Mouse (Mus musculus) hindbrain, embryonic 11.5 days (tissue): ENCODE measurements at regions not wholly inside any gene's neighbourhood (a gene's known extent, or its start where the extent isn't known, plus 50 kb on each side); places are given as distances from the start of the nearest gene placed in this dataset.

Experiments
- ATAC-seq: fragments of 200-750 bp; cut with Nextera tagmentation; 2 replicates; pipeline ENCODE4 v1.8.0; 2017; ENCODE audit warnings: mild to moderate bottlenecking, moderate TSS enrichment, moderate library complexity; ENCODE audit not compliant: low FRiP score
- DNase-seq: peaks from one replicate; pipeline ENCODE4 v3.0.0-alpha.2; 2015; ENCODE audit warnings: low spot score
- H3K27ac ChIP-seq: fragments of 300-500 bp; sonication (generic); 2 replicates; pipeline ENCODE4 v1.5.1; 2014; ENCODE audit warnings: mild to moderate bottlenecking, low read depth, low read length
- H3K27me3 ChIP-seq: fragments of 300-500 bp; sonication (generic); 2 replicates; pipeline ENCODE4 v1.6.1; 2014; ENCODE audit warnings: mild to moderate bottlenecking, low read length, moderate library complexity, mixed read lengths; ENCODE audit not compliant: control insufficient read depth, insufficient read depth
- H3K36me3 ChIP-seq: fragments of 300-500 bp; sonication (generic); 2 replicates; pipeline ENCODE4 v1.6.1; 2014; ENCODE audit warnings: mild to moderate bottlenecking, low read length, moderate library complexity, mixed read lengths; ENCODE audit not compliant: control insufficient read depth, insufficient read depth
- H3K4me1 ChIP-seq: fragments of 300-500 bp; sonication (generic); replicated peaks from 2 replicates; pipeline ENCODE4 v1.6.1; 2014; ENCODE audit warnings: low read length, mixed read lengths; ENCODE audit not compliant: control insufficient read depth, insufficient read depth
- H3K4me2 ChIP-seq: fragments of 300-500 bp; sonication (generic); replicated peaks from 2 replicates; pipeline ENCODE4 v1.6.1; 2014; ENCODE audit warnings: mild to moderate bottlenecking, low read depth, low read length
- H3K4me3 ChIP-seq: fragments of 300-500 bp; sonication (generic); 2 replicates; pipeline ENCODE4 v1.5.1; 2014; ENCODE audit warnings: low read depth, low read length
- H3K9ac ChIP-seq: fragments of 300-500 bp; sonication (generic); 2 replicates; pipeline ENCODE4 v1.6.1; 2014; ENCODE audit warnings: low read depth, low read length
- H3K9me3 ChIP-seq: fragments of 300-500 bp; sonication (generic); 2 replicates; pipeline ENCODE4 v1.6.1; 2016; ENCODE audit warnings: low read length; ENCODE audit not compliant: control insufficient read depth
- WGBS: fragments of 180-500 bp; shearing (Covaris S2); extraction: QIAGEN DNeasy Blood & Tissue Kit; methylation state at CpG from one replicate; pipeline ENCODE4 v1.1.7; 2014; 5-methylcytosine and 5-hydroxymethylcytosine counted together

DNA sequence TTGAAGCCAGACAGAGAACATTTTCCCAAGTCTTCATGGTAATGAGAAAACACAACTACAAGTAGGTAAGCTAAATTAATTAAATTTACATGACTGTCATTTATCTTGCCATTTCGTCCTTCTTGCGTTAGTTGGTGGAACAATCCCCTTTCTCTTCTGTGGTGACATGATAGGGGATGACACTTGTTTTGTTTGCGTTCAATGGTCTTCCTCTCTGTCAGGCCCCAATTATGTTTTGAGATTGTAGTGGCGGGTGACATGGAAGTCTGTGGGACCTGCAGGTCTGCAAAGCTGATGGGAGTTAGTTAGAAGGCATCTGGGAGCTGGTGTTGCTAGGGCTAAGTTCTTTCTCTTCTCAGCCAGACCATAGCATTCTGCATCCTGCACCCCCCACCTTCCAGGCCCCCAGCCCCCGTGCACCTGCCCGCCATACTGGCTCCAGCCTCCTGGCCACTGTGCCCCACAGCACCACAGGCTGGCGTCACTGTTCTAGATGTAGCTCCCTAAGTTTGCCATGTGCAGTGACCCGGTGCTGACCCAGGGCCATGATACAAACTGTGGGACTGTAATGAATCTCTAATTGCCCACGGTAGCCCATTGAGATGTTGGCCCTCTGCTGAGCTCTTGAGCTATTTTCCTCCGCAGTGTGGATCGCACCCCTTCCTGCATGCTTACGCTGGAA lies 528.7 kb downstream of the Sox2 start:
- H3K27ac ChIP-seq: no peak overlapping the region
- WGBS: 88% methylated on average over 12 of the region's 12 CpGs

DNA sequence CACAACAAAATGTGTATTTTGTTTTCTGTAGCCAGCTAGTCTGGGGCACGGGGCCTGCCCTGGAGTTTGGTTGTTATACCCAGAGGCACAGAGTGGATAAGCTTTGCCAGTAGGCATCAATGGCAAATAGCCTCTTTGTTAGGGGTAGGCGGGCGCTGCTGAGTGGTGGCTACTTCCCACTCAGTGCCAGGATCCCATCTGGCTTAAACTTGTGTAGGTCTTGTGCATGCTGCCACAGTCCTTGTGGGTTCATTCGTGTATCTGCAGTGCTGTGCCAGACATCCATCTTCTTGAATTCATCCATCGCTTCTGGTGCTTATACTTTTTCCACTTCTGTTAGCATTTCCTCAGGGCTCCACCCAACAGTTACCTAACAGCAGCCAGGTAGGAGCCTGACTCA lies 545.4 kb upstream of the Atp11b start:
- ATAC-seq: no peak
- no peak for DNase-seq
- WGBS: 91% methylated on average over 5 of the region's 5 CpGs
- H3K36me3 ChIP-seq: no peaks in the 10 kb centered on the region
- H3K9me3 ChIP-seq: no peaks in the 10 kb centered on the region
- no peak overlapping the region for H3K9ac ChIP-seq
- H3K27ac ChIP-seq: no peak overlapping the region
- H3K4me2 ChIP-seq: no peak overlapping the region
- no peaks in the 10 kb centered on the region for H3K4me1 ChIP-seq
- no peak overlapping the region for H3K4me3 ChIP-seq
- H3K27me3 ChIP-seq: no peaks in the 10 kb centered on the region

More for the DNA sequence above, 528.7 kb downstream of the Sox2 start:
- H3K4me2 ChIP-seq: no peak overlapping the region
- H3K36me3 ChIP-seq: no peaks in the 10 kb centered on the region
- DNase-seq (no peak), ATAC-seq (no peak)
- H3K27me3 ChIP-seq: no peaks in the 10 kb centered on the region
- H3K9me3 ChIP-seq: no peaks in the 10 kb centered on the region
- H3K4me3 ChIP-seq: no peak overlapping the region
- H3K4me1 ChIP-seq: no peaks in the 10 kb centered on the region
- H3K9ac ChIP-seq: no peak overlapping the region

DNA sequence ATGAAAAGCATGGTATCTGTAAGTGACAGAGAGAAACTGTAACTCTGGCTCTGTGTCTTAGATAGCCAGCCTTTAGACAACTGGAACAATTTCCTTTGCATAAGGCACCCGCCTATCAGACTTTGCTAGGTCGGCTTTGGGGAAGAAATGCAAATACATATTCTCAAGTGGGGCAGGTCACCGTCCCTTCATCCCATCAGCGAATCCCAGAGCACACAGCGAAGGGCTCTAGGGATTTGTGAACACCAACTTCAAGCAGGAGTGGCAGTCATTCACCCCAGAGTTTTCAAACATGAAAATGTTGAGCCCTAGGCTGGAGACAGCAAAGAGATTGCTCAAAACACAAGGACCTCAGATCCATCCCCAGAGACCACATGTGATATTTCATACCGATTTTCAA lies 534.5 kb upstream of the Atp11b start:
- ATAC-seq: no peak
- Histone ChIP-seq H3K27ac (no peak overlapping the region), H3K27me3 (no peaks in the 10 kb centered on the region), H3K36me3 (no peaks in the 10 kb centered on the region), H3K4me3 (no peak overlapping the region), H3K9me3 (no peaks in the 10 kb centered on the region), H3K4me2 (no peak overlapping the region), H3K4me1 (no peaks in the 10 kb centered on the region), H3K9ac (no peak overlapping the region)
- WGBS: 89% methylated on average over 6 of the region's 6 CpGs
- DNase-seq: no peak

GRCm38 (mm10) chr3:35221183-35221582 lies 532.7 kb upstream of the Atp11b start:
- no peaks in the 10 kb centered on the region for H3K36me3 ChIP-seq
- no peak overlapping the region for H3K9ac ChIP-seq
- no peak overlapping the region for H3K27ac ChIP-seq
- no peaks in the 10 kb centered on the region for H3K27me3 ChIP-seq
- H3K4me2 ChIP-seq: no peak overlapping the region
- WGBS: 27% methylated on average over 3 of the region's 3 CpGs
- ATAC-seq (no peak; the same call in 1 of the 2 replicates), DNase-seq (peak; percentile 25)
- no peak overlapping the region for H3K4me3 ChIP-seq
- H3K9me3 ChIP-seq: no peaks in the 10 kb centered on the region
- no peaks in the 10 kb centered on the region for H3K4me1 ChIP-seq

GRCm38 (mm10) chr3:35222251-35222650 lies 531.7 kb upstream of the Atp11b start:
- WGBS: 78% methylated on average over 2 of the region's 2 CpGs
- Histone ChIP-seq H3K36me3 (no peaks in the 10 kb centered on the region), H3K27ac (no peak overlapping the region), H3K9ac (no peak overlapping the region), H3K4me2 (no peak overlapping the region), H3K27me3 (no peaks in the 10 kb centered on the region), H3K9me3 (no peaks in the 10 kb centered on the region), H3K4me1 (no peaks in the 10 kb centered on the region), H3K4me3 (no peak overlapping the region)
- DNase-seq: no peak
- no peak for ATAC-seq

DNA sequence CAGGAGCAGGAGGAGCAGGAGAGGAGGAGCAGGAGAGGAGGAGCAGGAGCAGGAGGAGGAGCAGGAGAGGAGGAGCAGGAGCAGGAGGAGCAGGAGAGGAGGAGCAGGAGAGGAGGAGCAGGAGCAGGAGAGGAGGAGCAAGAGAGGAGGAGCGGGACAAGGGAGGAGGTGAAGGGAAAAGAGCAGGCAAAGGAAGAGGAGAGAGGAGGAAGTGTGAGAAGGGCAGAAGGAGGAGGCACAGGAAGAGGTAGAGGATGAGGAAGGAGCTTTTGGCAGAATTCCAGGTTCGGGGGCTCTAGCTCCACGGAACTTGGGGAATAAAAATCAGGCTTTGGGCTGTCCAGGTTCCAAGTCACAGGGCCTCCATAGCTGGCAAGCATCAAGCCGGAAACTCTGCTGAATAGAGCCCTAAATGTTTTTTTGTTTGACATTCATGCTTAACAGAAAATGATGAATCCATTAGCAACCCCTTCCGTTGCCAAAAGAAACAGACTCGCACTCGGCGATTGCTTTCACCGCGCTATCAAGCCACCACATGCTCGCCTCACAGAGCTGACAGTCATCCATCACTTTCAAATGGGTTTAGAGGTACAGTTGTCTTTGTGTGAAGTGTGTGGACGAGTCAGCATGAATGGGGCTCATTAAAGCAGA lies 528.7 kb upstream of the Atp11b start:
- H3K4me2 ChIP-seq: peak overlapping the region; percentile 11; the same call in 1 of the 2 replicates
- 25% methylated on average over 12 of the region's 12 CpGs for WGBS
- peak; percentile 54 for DNase-seq

GRCm38 (mm10) chr3:35225774-35226365 lies 528.0 kb upstream of the Atp11b start:
- Histone ChIP-seq H3K4me1 (no peaks in the 10 kb centered on the region), H3K27ac (no peak overlapping the region), H3K9me3 (no peaks in the 10 kb centered on the region), H3K4me3 (no peak overlapping the region), H3K4me2 (no peak overlapping the region), H3K9ac (no peak overlapping the region), H3K36me3 (no peaks in the 10 kb centered on the region), H3K27me3 (no peaks in the 10 kb centered on the region)
- WGBS: 60% methylated on average over 3 of the region's 3 CpGs
- no peak; the same call in 1 of the 2 replicates for ATAC-seq
- DNase-seq: no peak

More for the DNA sequence above, 528.7 kb upstream of the Atp11b start:
- H3K27me3 ChIP-seq: no peaks in the 10 kb centered on the region
- no peaks in the 10 kb centered on the region for H3K4me1 ChIP-seq
- no peak overlapping the region for H3K27ac ChIP-seq
- H3K9ac ChIP-seq: 0 out of 2 replicates have a peak overlapping the region, but pooled peaks have one; percentile 8
- no peak overlapping the region for H3K4me3 ChIP-seq
- ATAC-seq: peak; percentile 87
- no peaks in the 10 kb centered on the region for H3K9me3 ChIP-seq
- H3K36me3 ChIP-seq: no peaks in the 10 kb centered on the region

- H3K27ac ChIP-seq: no peak overlapping the region
- DNase-seq: no peak
- H3K4me3 ChIP-seq: no peak overlapping the region
- no peak for ATAC-seq
- WGBS: 86% methylated on average over 10 of the region's 10 CpGs
- no peaks in the 10 kb centered on the region for H3K9me3 ChIP-seq
- H3K9ac ChIP-seq: no peak overlapping the region
- no peaks in the 10 kb centered on the region; the same call in 1 of the 2 replicates for H3K4me1 ChIP-seq
- no peaks in the 10 kb centered on the region for H3K27me3 ChIP-seq
- no peak overlapping the region for H3K4me2 ChIP-seq
- no peaks in the 10 kb centered on the region for H3K36me3 ChIP-seq
These were observed 522.6 kb upstream of the Atp11b start for GRCm38 (mm10) chr3:35231158-35231928.
